In genomic region chr8:111940171-111941100, GRCm38 (mm10) we compare ENCODE assay signal across 7 mouse cellular contexts. TPM values are rescaled to one million over a fixed set of nuclear protein-coding genes. Genes with fewer than 3 reads are reported as not detected.
A peak's percentile ranks its signal among the peaks of the same experiment; 100 is the strongest.
DNase-seq lines count a peak whose midpoint lies in the region; ATAC-seq lines count a peak whose summit lies in the region.

Gabarapl2 (plus strand) TSS chr8:111940703.

- no peaks in the 10 kb centered on the region for H3K27me3 ChIP-seq in intestine, embryonic 16.5 days (replicated peaks; ENCODE audit: control insufficient read depth, insufficient read depth, low read length)
- no peaks in the 10 kb centered on the region for H3K27me3 ChIP-seq in midbrain, embryonic 11.5 days (ENCODE audit: control insufficient read depth, insufficient read depth, low read length)

- peak within 1 kb of the TSS; percentile 94 for H3K4me2 ChIP-seq in intestine, embryonic 16.5 days (ENCODE audit: low read depth, low read length)
- H3K4me2 ChIP-seq in midbrain, embryonic 11.5 days = peak within 1 kb of the TSS; percentile 95

- peak; percentile 97 for ATAC-seq in intestine, embryonic 16.5 days
- peak; percentile 99 for ATAC-seq in midbrain, embryonic 11.5 days (ENCODE audit: low FRiP score)

- under 1% methylated on average over 65 of the region's 65 CpGs for WGBS in intestine, embryonic 16.5 days
- WGBS in midbrain, embryonic 11.5 days = under 1% methylated on average over 64 of the region's 65 CpGs

- no peaks in the 10 kb centered on the region for H3K9me3 ChIP-seq in intestine, embryonic 16.5 days (ENCODE audit: control insufficient read depth, low read length)
- H3K9me3 ChIP-seq in midbrain, embryonic 11.5 days (ENCODE audit: control insufficient read depth, low read length) = no peaks in the 10 kb centered on the region

- H3K4me1 ChIP-seq in intestine, embryonic 16.5 days (ENCODE audit: control insufficient read depth, insufficient read depth, low read length) = peaks cover 12% of the 10 kb centered on the region; the same call in 1 of the 2 replicates
- H3K4me1 ChIP-seq in midbrain, embryonic 11.5 days (ENCODE audit: control insufficient read depth, insufficient read depth, low read length) = peaks cover 13% of the 10 kb centered on the region

- H3K4me3 ChIP-seq in intestine, embryonic 16.5 days (ENCODE audit: low read length) = peak within 1 kb of the TSS; percentile 93
- peak within 1 kb of the TSS; percentile 96 for H3K4me3 ChIP-seq in midbrain, embryonic 11.5 days (ENCODE audit: low read depth, low read length)

- peak within 1 kb of the TSS; percentile 87 for H3K9ac ChIP-seq in intestine, embryonic 16.5 days (ENCODE audit: low read depth, low read length)
- peak within 1 kb of the TSS; percentile 88 for H3K9ac ChIP-seq in midbrain, embryonic 11.5 days (ENCODE audit: low read length)

- intact Hi-C loops in left cerebral cortex, postnatal 36 days (cut with DNase I) = loop anchor here (2.0 kb wide), 1 partner anchor 50 kb away; no protein-coding TSS in a partner anchor

- H3K36me3 ChIP-seq in intestine, embryonic 16.5 days (ENCODE audit: control insufficient read depth, insufficient read depth, low read length) = no peaks in the 10 kb centered on the region
- H3K36me3 ChIP-seq in midbrain, embryonic 11.5 days (ENCODE audit: control insufficient read depth, insufficient read depth, low read length) = peaks cover 7% of the 10 kb centered on the region

- peak; percentile 96 for DNase-seq in adrenal gland, adult 8-10 months
- peak; percentile 90 for DNase-seq in embryo, embryonic 9.5 days (ENCODE audit: extremely low spot score)
- DNase-seq in gastrocnemius, postnatal 4 days (ENCODE audit: low spot score in 2 of 2) = peak; percentile 88 to 97
- peak; percentile 95 for DNase-seq in left cerebral cortex, postnatal 36 days (ENCODE audit: low spot score in 2 of 2)
- DNase-seq in midbrain, embryonic 11.5 days (ENCODE audit: low spot score, missing footprints) = peak; percentile 100
- peak; percentile 92 for DNase-seq in skeletal muscle tissue, adult 2 months (ENCODE audit: low read depth, low spot score)

- peak within 1 kb of the TSS; percentile 80 for H3K27ac ChIP-seq in intestine, embryonic 16.5 days (ENCODE audit: low read length)
- H3K27ac ChIP-seq in midbrain, embryonic 11.5 days (ENCODE audit: low read depth, low read length) = no peak within 1 kb of the TSS

RNA-seq across cellular contexts. Expression of gene Gabarapl2, which starts in this region (rescaled TPM):
- 100 to 1,000 TPM; 168 to 223 (median 188) TPM for total RNA-seq in adrenal gland, adult 8-10 months (2022)
- 10 to 100 TPM; 72.7 to 74.9 TPM for total RNA-seq in gastrocnemius, postnatal 4 days (2021)
- polyA plus RNA-seq in intestine, embryonic 16.5 days (2015; fragmentation: Nextera tagmentation; extraction: Ambion mirVana) = 208 and 212 TPM in 2 replicates
- 100 to 1,000 TPM; 201 to 216 TPM for total RNA-seq in left cerebral cortex, postnatal 36 days (2021)
- polyA plus RNA-seq in midbrain, embryonic 11.5 days (2014; fragmentation: Nextera tagmentation; extraction: Ambion mirVana) = 331 and 348 TPM in 2 replicates
